Mouse (Mus musculus): ENCODE measurements around the gene Trnt1. TPM values are rescaled to one million over a fixed set of nuclear protein-coding genes. Genes with fewer than 3 reads are reported as not detected.

Gene Trnt1
- total and polyA plus RNA-seq, 3 experiments, result 6.0 to 33.2 (median 30.5) TPM

GRCm38 (mm10) chr6:106732563-106732962, 36.4 kb upstream of the Trnt1 start:
- Histone ChIP-seq H3K27me3 (ENCODE audit: control insufficient read depth, insufficient read depth, low read length) (no peaks in the 10 kb centered on the region), H3K79me2 (replicated peaks; ENCODE audit: control insufficient read depth, insufficient read depth, low read length) (no peaks in the 10 kb centered on the region), H3K4me3 (no peak overlapping the region), H3K4me1 (ENCODE audit: control insufficient read depth, insufficient read depth, low read length) (no peaks in the 10 kb centered on the region), H3K9ac (ENCODE audit: low read depth, low read length) (no peak overlapping the region), H3K36me3 (ENCODE audit: control insufficient read depth, insufficient read depth, low read length) (no peaks in the 10 kb centered on the region), H3K27ac (no peak overlapping the region)
- 56% methylated on average over 4 of the region's 4 CpGs for WGBS
- TF ChIP-seq POLR2A (IDR thresholded peaks at IDR 0.05; ENCODE audit: insufficient read depth, low read depth, low read length), result no peak
- no peak for TF ChIP-seq EP300 (IDR thresholded peaks at IDR 0.05; ENCODE audit: insufficient read depth, low read depth, low read length)
- TF ChIP-seq CTCF (IDR thresholded peaks at IDR 0.05), result no peak
- no peak for DNase-seq
- intact Hi-C loops (cut with DNase I), result no loop called here

GRCm38 (mm10) chr6:106738229-106738628, 30.7 kb upstream of the Trnt1 start:
- H3K4me1 ChIP-seq (ENCODE audit: control insufficient read depth, insufficient read depth, low read length), result no peaks in the 10 kb centered on the region
- DNase-seq, result no peak
- no peak for TF ChIP-seq POLR2A (IDR thresholded peaks at IDR 0.05; ENCODE audit: insufficient read depth, low read depth, low read length)
- no peak for TF ChIP-seq CTCF (IDR thresholded peaks at IDR 0.05)
- TF ChIP-seq EP300 (IDR thresholded peaks at IDR 0.05; ENCODE audit: insufficient read depth, low read depth, low read length), result no peak
- H3K36me3 ChIP-seq (ENCODE audit: control insufficient read depth, insufficient read depth, low read length), result no peaks in the 10 kb centered on the region
- no peaks in the 10 kb centered on the region for H3K79me2 ChIP-seq (replicated peaks; ENCODE audit: control insufficient read depth, insufficient read depth, low read length)
- H3K9ac ChIP-seq (ENCODE audit: low read depth, low read length), result no peak overlapping the region
- no peak overlapping the region for H3K27ac ChIP-seq
- H3K27me3 ChIP-seq (ENCODE audit: control insufficient read depth, insufficient read depth, low read length), result no peaks in the 10 kb centered on the region
- intact Hi-C loops (cut with DNase I), result no loop called here
- WGBS, result 59% methylated on average over 3 of the region's 3 CpGs
- H3K4me3 ChIP-seq, result no peak overlapping the region

- 88% methylated on average over 1 of the region's 1 CpGs for WGBS
- no peaks in the 10 kb centered on the region for H3K4me1 ChIP-seq (ENCODE audit: control insufficient read depth, insufficient read depth, low read length)
- intact Hi-C loops (cut with DNase I), result no loop called here
- no peaks in the 10 kb centered on the region for H3K36me3 ChIP-seq (ENCODE audit: control insufficient read depth, insufficient read depth, low read length)
- DNase-seq, result no peak
- no peaks in the 10 kb centered on the region for H3K27me3 ChIP-seq (ENCODE audit: control insufficient read depth, insufficient read depth, low read length)
- TF ChIP-seq EP300 (IDR thresholded peaks at IDR 0.05; ENCODE audit: insufficient read depth, low read depth, low read length), result no peak
- no peak for TF ChIP-seq POLR2A (IDR thresholded peaks at IDR 0.05; ENCODE audit: insufficient read depth, low read depth, low read length)
- TF ChIP-seq CTCF (IDR thresholded peaks at IDR 0.05), result no peak
- no peak overlapping the region for H3K27ac ChIP-seq
- H3K79me2 ChIP-seq (replicated peaks; ENCODE audit: control insufficient read depth, insufficient read depth, low read length), result no peaks in the 10 kb centered on the region
- H3K4me3 ChIP-seq, result no peak overlapping the region
- H3K9ac ChIP-seq (ENCODE audit: low read depth, low read length), result no peak overlapping the region
Measured at GRCm38 (mm10) chr6:106740244-106740825, 28.6 kb upstream of the Trnt1 start.

- intact Hi-C loops (cut with DNase I), result no loop called here
- Histone ChIP-seq H3K27me3 (ENCODE audit: control insufficient read depth, insufficient read depth, low read length) (no peaks in the 10 kb centered on the region), H3K4me1 (ENCODE audit: control insufficient read depth, insufficient read depth, low read length) (no peaks in the 10 kb centered on the region), H3K36me3 (ENCODE audit: control insufficient read depth, insufficient read depth, low read length) (no peaks in the 10 kb centered on the region), H3K79me2 (replicated peaks; ENCODE audit: control insufficient read depth, insufficient read depth, low read length) (no peaks in the 10 kb centered on the region), H3K27ac (no peak overlapping the region), H3K4me3 (no peak overlapping the region), H3K9ac (ENCODE audit: low read depth, low read length) (no peak overlapping the region)
- TF ChIP-seq POLR2A (IDR thresholded peaks at IDR 0.05; ENCODE audit: insufficient read depth, low read depth, low read length) (no peak), CTCF (IDR thresholded peaks at IDR 0.05) (no peak), EP300 (IDR thresholded peaks at IDR 0.05; ENCODE audit: insufficient read depth, low read depth, low read length) (no peak)
- DNase-seq, result no peak
- 74% methylated on average over 7 of the region's 7 CpGs for WGBS
Measured at GRCm38 (mm10) chr6:106743556-106744233, 25.2 kb upstream of the Trnt1 start.

- no peaks in the 10 kb centered on the region for H3K27me3 ChIP-seq (ENCODE audit: control insufficient read depth, insufficient read depth, low read length)
- WGBS, result 52% methylated on average over 7 of the region's 7 CpGs
- no peaks in the 10 kb centered on the region for H3K4me1 ChIP-seq (ENCODE audit: control insufficient read depth, insufficient read depth, low read length)
- DNase-seq, result no peak
- intact Hi-C loops (cut with DNase I), result no loop called here
- no peaks in the 10 kb centered on the region for H3K36me3 ChIP-seq (ENCODE audit: control insufficient read depth, insufficient read depth, low read length)
- H3K27ac ChIP-seq, result no peak overlapping the region
- TF ChIP-seq CTCF (IDR thresholded peaks at IDR 0.05) (no peak), EP300 (IDR thresholded peaks at IDR 0.05; ENCODE audit: insufficient read depth, low read depth, low read length) (no peak), POLR2A (IDR thresholded peaks at IDR 0.05; ENCODE audit: insufficient read depth, low read depth, low read length) (no peak)
- no peaks in the 10 kb centered on the region for H3K79me2 ChIP-seq (replicated peaks; ENCODE audit: control insufficient read depth, insufficient read depth, low read length)
- H3K4me3 ChIP-seq, result no peak overlapping the region
- H3K9ac ChIP-seq (ENCODE audit: low read depth, low read length), result no peak overlapping the region
Measured at GRCm38 (mm10) chr6:106745673-106746394, 23.1 kb upstream of the Trnt1 start.

GRCm38 (mm10) chr6:106747251-106747650, 21.7 kb upstream of the Trnt1 start:
- no peaks in the 10 kb centered on the region for H3K27me3 ChIP-seq (ENCODE audit: control insufficient read depth, insufficient read depth, low read length)
- no peak overlapping the region for H3K9ac ChIP-seq (ENCODE audit: low read depth, low read length)
- intact Hi-C loops (cut with DNase I), result no loop called here
- H3K4me1 ChIP-seq (ENCODE audit: control insufficient read depth, insufficient read depth, low read length), result no peaks in the 10 kb centered on the region
- no peak for TF ChIP-seq POLR2A (IDR thresholded peaks at IDR 0.05; ENCODE audit: insufficient read depth, low read depth, low read length)
- no peak for TF ChIP-seq CTCF (IDR thresholded peaks at IDR 0.05)
- no peak for TF ChIP-seq EP300 (IDR thresholded peaks at IDR 0.05; ENCODE audit: insufficient read depth, low read depth, low read length)
- H3K79me2 ChIP-seq (replicated peaks; ENCODE audit: control insufficient read depth, insufficient read depth, low read length), result no peaks in the 10 kb centered on the region
- no peak overlapping the region for H3K4me3 ChIP-seq
- H3K27ac ChIP-seq, result no peak overlapping the region
- DNase-seq, result no peak
- no peaks in the 10 kb centered on the region for H3K36me3 ChIP-seq (ENCODE audit: control insufficient read depth, insufficient read depth, low read length)
- 89% methylated on average over 5 of the region's 5 CpGs for WGBS
